Mouse (Mus musculus) adrenal gland, adult 2 months (tissue): ENCODE data around the gene Gm21863. TPM values are rescaled to one million over a fixed set of nuclear protein-coding genes. Genes with fewer than 3 reads are reported as not detected.
"Not testable (repeated sequence)": the region's sequence is repeated elsewhere in the genome, so short reads cannot be mapped to it uniquely, and the experiment has no call there.

Source experiments
- DNase-seq: peaks from one replicate; pipeline ENCODE4 v3.0.0; 2021
- long read RNA-seq: library from polyadenylated mRNA; stranded (forward); transcript quantifications from one replicate; pipeline ENCODE4 v2.0.0, GENCODE M21; 2021
- polyA plus RNA-seq: library from polyadenylated mRNA; depleted of rRNA; stranded (reverse); fragments of >200 nt; gene quantifications from 2 replicates; pipeline ENCODE4 v1.2.3, GENCODE M21; 2012; rRNA removed
- total RNA-seq, 2 experiments: library from RNA; stranded (reverse); gene quantifications; 2 replicates each; pipeline ENCODE4 v1.2.3; 2021

Gene Gm21863
- total RNA-seq (not detected), polyA plus RNA-seq (not detected in 2 replicates)
- long read RNA-seq = 0 reads

GRCm38 (mm10) chr12:19953869-19954555 lies at the start of gene Gm21863:
Gm21863 (plus strand) TSS chr12:19954505.
- DNase-seq = not testable (repeated sequence)

GRCm38 (mm10) chr12:19928049-19928448 lies 26.3 kb upstream of the Gm21863 start:
- DNase-seq = not testable (repeated sequence)
